7 mouse cellular contexts compared by ENCODE assay signal in genomic region chr3:57795071-57795470, GRCm38 (mm10). TPM values are rescaled to one million over a fixed set of nuclear protein-coding genes. Genes with fewer than 3 reads are reported as not detected.
DNase-seq lines count a peak whose midpoint lies in the region; ATAC-seq and TF ChIP-seq lines count a peak whose summit lies in the region.
"Not testable (repeated sequence)": the region's sequence is repeated elsewhere in the genome, so short reads cannot be mapped to it uniquely, and the experiment has no call there.

No protein-coding gene starts in this region.

- 49% methylated on average over 6 of the region's 6 CpGs for WGBS in embryonic facial prominence, embryonic 14.5 days
- 32% methylated on average over 6 of the region's 6 CpGs for WGBS in heart, embryonic 16.5 days
- WGBS in kidney, embryonic 15.5 days: 72% methylated on average over 6 of the region's 6 CpGs
- WGBS in lung, postnatal 0 days: 45% methylated on average over 6 of the region's 6 CpGs
- WGBS in midbrain, embryonic 14.5 days: 34% methylated on average over 6 of the region's 6 CpGs

- not testable (repeated sequence) for H3K4me2 ChIP-seq in embryonic facial prominence, embryonic 14.5 days (ENCODE audit: low read depth, low read length); kidney, embryonic 15.5 days; lung, postnatal 0 days (replicated peaks; ENCODE audit: low read depth, low read length); midbrain, embryonic 14.5 days (ENCODE audit: low read length)
- H3K4me2 ChIP-seq in heart, embryonic 16.5 days (ENCODE audit: low read depth, low read length): peak overlapping the region; percentile 37; the same call in 1 of the 2 replicates

- DNase-seq in adrenal gland, adult 2 months: peak; percentile 26
- peak; percentile 33 for DNase-seq in cerebellum, adult 9-10 months
- peak; percentile 3 for DNase-seq in embryonic facial prominence, embryonic 14.5 days (ENCODE audit: low spot score)
- peak; percentile 5 for DNase-seq in lung, postnatal 0 days (ENCODE audit: low spot score)
- peak; percentile 6 for DNase-seq in midbrain, embryonic 14.5 days

- not testable (repeated sequence) for TF ChIP-seq EP300 in lung, postnatal 0 days (IDR thresholded peaks at IDR 0.05)

- not testable (repeated sequence) for H3K4me3 ChIP-seq in embryonic facial prominence, embryonic 14.5 days (ENCODE audit: low read depth, low read length); heart, embryonic 16.5 days (ENCODE audit: low read length); kidney, embryonic 15.5 days (replicated peaks); lung, postnatal 0 days (ENCODE audit: low read depth, low read length); midbrain, embryonic 14.5 days (replicated peaks; ENCODE audit: low read depth, low read length)

- H3K36me3 ChIP-seq in embryonic facial prominence, embryonic 14.5 days (ENCODE audit: control insufficient read depth, insufficient read depth, low read length); heart, embryonic 16.5 days (ENCODE audit: control insufficient read depth, insufficient read depth); kidney, embryonic 15.5 days; lung, postnatal 0 days (ENCODE audit: insufficient read depth, low read length); midbrain, embryonic 14.5 days (ENCODE audit: control insufficient read depth, insufficient read depth, low read length): not testable (repeated sequence)

- not testable (repeated sequence) for H3K9me3 ChIP-seq in embryonic facial prominence, embryonic 14.5 days (ENCODE audit: control insufficient read depth, low read length); heart, embryonic 16.5 days (replicated peaks; ENCODE audit: control insufficient read depth, low read length); kidney, embryonic 15.5 days (replicated peaks); lung, postnatal 0 days (ENCODE audit: low read length); midbrain, embryonic 14.5 days (ENCODE audit: control insufficient read depth, low read length)

- not testable (repeated sequence) for H3K9ac ChIP-seq in embryonic facial prominence, embryonic 14.5 days (ENCODE audit: low read depth, low read length); heart, embryonic 16.5 days (ENCODE audit: low read length); kidney, embryonic 15.5 days; lung, postnatal 0 days (replicated peaks; ENCODE audit: low read depth); midbrain, embryonic 14.5 days (replicated peaks; ENCODE audit: low read length)

- H3K27me3 ChIP-seq in embryonic facial prominence, embryonic 14.5 days (replicated peaks; ENCODE audit: control insufficient read depth, insufficient read depth, low read length); heart, embryonic 16.5 days (ENCODE audit: control insufficient read depth, insufficient read depth, low read length); kidney, embryonic 15.5 days; lung, postnatal 0 days (replicated peaks; ENCODE audit: insufficient read depth, low read length); midbrain, embryonic 14.5 days (ENCODE audit: control insufficient read depth, insufficient read depth, low read length): not testable (repeated sequence)

- ATAC-seq in embryonic facial prominence, embryonic 14.5 days (ENCODE audit: low read depth); heart, embryonic 16.5 days (replicated peaks; ENCODE audit: extremely low read depth, insufficient read depth, low FRiP score); kidney, embryonic 15.5 days (replicated peaks; ENCODE audit: low FRiP score); lung, postnatal 0 days; midbrain, embryonic 14.5 days (ENCODE audit: low FRiP score, low TSS enrichment): not testable (repeated sequence)

- H3K4me1 ChIP-seq in embryonic facial prominence, embryonic 14.5 days (ENCODE audit: control insufficient read depth, insufficient read depth, low read length); heart, embryonic 16.5 days (ENCODE audit: control insufficient read depth, insufficient read depth, low read length); kidney, embryonic 15.5 days; lung, postnatal 0 days (ENCODE audit: insufficient read depth, low read depth, low read length); midbrain, embryonic 14.5 days (ENCODE audit: control insufficient read depth, insufficient read depth, low read length): not testable (repeated sequence)

- not testable (repeated sequence) for TF ChIP-seq CTCF in lung, postnatal 0 days (IDR thresholded peaks at IDR 0.05)

- not testable (repeated sequence) for H3K27ac ChIP-seq in embryonic facial prominence, embryonic 14.5 days (replicated peaks; ENCODE audit: low read depth, low read length); midbrain, embryonic 14.5 days (replicated peaks; ENCODE audit: low read depth, low read length)
- peak overlapping the region; percentile 53 for H3K27ac ChIP-seq in heart, embryonic 16.5 days (ENCODE audit: low read length)
- peak overlapping the region; percentile 14; the same call in 1 of the 2 replicates for H3K27ac ChIP-seq in kidney, embryonic 15.5 days
- H3K27ac ChIP-seq in lung, postnatal 0 days (ENCODE audit: low read length): 0 out of 2 replicates have a peak overlapping the region, but pooled peaks have one; percentile 20

RNA-seq across cellular contexts. Expression of gene Pfn2, which starts 52.8 kb away (rescaled TPM):
- total RNA-seq in adrenal gland, adult 2 months (2021): 10 to 100 TPM; 38.3 to 67.6 TPM
- 28.6 and 31.6 TPM in 2 replicates for polyA plus RNA-seq in adrenal gland, adult 2 months (2012; rRNA removed)
- polyA plus RNA-seq in embryonic facial prominence, embryonic 14.5 days (2014; fragmentation: Nextera tagmentation; extraction: Ambion mirVana): 150 and 165 TPM in 2 replicates
- polyA plus RNA-seq in heart, embryonic 16.5 days (2015; fragmentation: Nextera tagmentation; extraction: Ambion mirVana): 43.4 and 45.3 TPM in 2 replicates
- polyA plus RNA-seq in kidney, embryonic 15.5 days (2015; fragmentation: Nextera tagmentation; extraction: Ambion mirVana): 143 and 151 TPM in 2 replicates
- polyA plus RNA-seq in lung, postnatal 0 days (2015; fragmentation: Nextera tagmentation; extraction: Ambion mirVana): 24.9 and 28.9 TPM in 2 replicates
- 580 and 670 TPM in 2 replicates for polyA plus RNA-seq in midbrain, embryonic 14.5 days (2014; fragmentation: Nextera tagmentation; extraction: Ambion mirVana)

RNA-seq across cellular contexts. Expression of gene Rnf13, which starts 59.2 kb away (rescaled TPM):
- 100 to 1,000 TPM; 100 to 141 TPM for total RNA-seq in adrenal gland, adult 2 months (2021)
- polyA plus RNA-seq in adrenal gland, adult 2 months (2012; rRNA removed): 24.7 and 42.7 TPM in 2 replicates
- polyA plus RNA-seq in embryonic facial prominence, embryonic 14.5 days (2014; fragmentation: Nextera tagmentation; extraction: Ambion mirVana): 90.5 and 95.1 TPM in 2 replicates
- 71.8 and 83.3 TPM in 2 replicates for polyA plus RNA-seq in heart, embryonic 16.5 days (2015; fragmentation: Nextera tagmentation; extraction: Ambion mirVana)
- 67.3 and 77.3 TPM in 2 replicates for polyA plus RNA-seq in kidney, embryonic 15.5 days (2015; fragmentation: Nextera tagmentation; extraction: Ambion mirVana)
- 155 and 197 TPM in 2 replicates for polyA plus RNA-seq in lung, postnatal 0 days (2015; fragmentation: Nextera tagmentation; extraction: Ambion mirVana)
- 73.1 and 77.4 TPM in 2 replicates for polyA plus RNA-seq in midbrain, embryonic 14.5 days (2014; fragmentation: Nextera tagmentation; extraction: Ambion mirVana)
